Mouse (Mus musculus) ES-E14 (cell line): ENCODE measurements around the gene Dpp6. TPM values are rescaled to one million over a fixed set of nuclear protein-coding genes. Genes with fewer than 3 reads are reported as not detected.

ENCODE experiments used
- DNase-seq: peaks from one replicate; pipeline ENCODE4 v3.0.0-alpha.2; 2013; ENCODE audit warnings: low read depth, low spot score
- H3K27ac ChIP-seq: 2 replicates; pipeline ENCODE4 v1.5.1; 2012; ENCODE audit warnings: low read depth, mild to moderate bottlenecking, low read length, moderate library complexity, mixed read lengths; ENCODE audit not compliant: poor library complexity, insufficient read depth, severe bottlenecking
- H3K36me3 ChIP-seq: 2 replicates; pipeline ENCODE4 v1.6.1; 2012; ENCODE audit warnings: mild to moderate bottlenecking, low read length, moderate library complexity, mixed read lengths; ENCODE audit not compliant: control insufficient read depth, poor library complexity, insufficient read depth, severe bottlenecking
- H3K4me1 ChIP-seq, 2 experiments: fragments of 150-350 bp in 1 of 2; sonication (generic) in 1 of 2; 2 replicates each; pipeline ENCODE4 v1.6.1; 2012; ENCODE audit warnings: low read length in 2 of 2, mild to moderate bottlenecking in 1 of 2, mixed read lengths in 1 of 2; ENCODE audit not compliant: control insufficient read depth in 2 of 2, insufficient read depth in 2 of 2, poor library complexity in 1 of 2
- H3K4me3 ChIP-seq, 2 experiments: fragments of 150-350 bp in 1 of 2; sonication (generic) in 1 of 2; 2 replicates each; pipeline ENCODE4 v1.5.1; 2012; ENCODE audit warnings: low read length in 2 of 2, low read depth in 1 of 2, mild to moderate bottlenecking in 1 of 2, mixed read lengths in 1 of 2; ENCODE audit not compliant: insufficient read depth in 1 of 2, poor library complexity in 1 of 2, severe bottlenecking in 1 of 2
- H3K9ac ChIP-seq: 2 replicates; pipeline ENCODE4 v1.6.1; 2012; ENCODE audit warnings: low read depth, mild to moderate bottlenecking, low read length, mixed read lengths; ENCODE audit not compliant: poor library complexity, insufficient read depth, severe bottlenecking
- H3K9me3 ChIP-seq: fragments of 150-350 bp; sonication (generic); 2 replicates; pipeline ENCODE4 v1.6.1; 2012; ENCODE audit warnings: low read depth, mild to moderate bottlenecking, low read length; ENCODE audit not compliant: control insufficient read depth, insufficient read depth
- CHD2 ChIP-seq: IDR thresholded peaks from 2 replicates; pipeline ENCODE4 v1.6.1; 2014; ENCODE audit warnings: mild to moderate bottlenecking, low read depth, low read length, inconsistent platforms
- HCFC1 ChIP-seq: IDR thresholded peaks from 2 replicates; pipeline ENCODE4 v1.6.1; 2012; ENCODE audit warnings: low read length, inconsistent platforms, borderline replicate concordance; ENCODE audit not compliant: insufficient read depth
- MAFK ChIP-seq: IDR thresholded peaks from 2 replicates; pipeline ENCODE4 v1.6.1; 2014; ENCODE audit warnings: mild to moderate bottlenecking, low read depth, low read length, inconsistent platforms; ENCODE audit not compliant: insufficient read depth
- ZC3H11A ChIP-seq: IDR thresholded peaks from 2 replicates; pipeline ENCODE4 v1.6.1; 2012; ENCODE audit warnings: low read depth, mild to moderate bottlenecking, inconsistent platforms, low read length, borderline replicate concordance
- ZNF384 ChIP-seq: IDR thresholded peaks from 2 replicates; pipeline ENCODE4 v1.6.1; 2012; ENCODE audit warnings: low read depth, low read length, inconsistent platforms
- in situ Hi-C, 2 experiments: fragments of 600-800 bp; cut with MboI; formaldehyde crosslinking; loops; one replicate each; pipeline ENCODE4 v1.15.1; 2025; ENCODE audit warnings: low sequenced_read_pairs in 2 of 2, inconsistent platforms in 1 of 2; ENCODE audit not compliant: unreplicated experiment in 2 of 2
- total RNA-seq: library from RNA; depleted of rRNA; stranded (reverse); fragments of 300-350 nt; gene quantifications from 2 replicates; pipeline ENCODE4 v1.2.3, GENCODE M21; 2012

Dpp6 gene
- total RNA-seq, 1 experiment = 1.5 TPM

DNA sequence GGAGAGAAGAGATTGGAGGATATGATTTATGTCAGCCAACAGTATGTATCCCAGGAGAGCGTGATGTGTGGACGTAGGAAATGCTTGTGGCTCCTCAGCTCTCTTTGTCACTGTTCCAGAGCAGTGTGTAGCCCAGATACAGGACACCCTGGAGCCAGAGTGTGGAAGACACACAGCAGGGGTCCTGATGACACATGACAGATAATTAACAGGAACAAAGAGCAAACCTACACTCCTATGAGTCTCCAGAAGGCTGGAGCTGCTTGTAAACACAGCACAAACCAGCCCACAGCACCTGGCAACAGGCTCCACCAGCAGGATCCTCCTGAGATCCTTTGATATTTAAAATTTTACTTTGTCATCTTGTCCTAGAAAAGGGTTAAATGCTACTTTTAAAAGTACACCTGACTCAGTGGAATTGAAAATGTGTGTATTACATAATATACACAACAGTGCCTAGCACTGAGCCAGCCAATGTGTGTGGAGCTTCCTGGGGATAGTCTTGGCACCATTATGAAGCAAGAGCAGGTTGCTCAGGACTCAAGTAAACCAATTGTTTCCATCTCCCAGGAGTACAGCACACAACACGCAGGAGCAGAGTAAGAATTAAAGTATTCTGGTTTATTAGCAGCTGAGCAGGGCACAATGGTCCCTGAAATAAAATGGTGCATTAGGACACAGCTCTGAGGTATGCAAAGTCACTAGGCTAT, 115.6 kb downstream of the Dpp6 start:
- TF ChIP-seq ZC3H11A = no peak
- TF ChIP-seq MAFK = no peak
- no peak for TF ChIP-seq HCFC1
- TF ChIP-seq ZNF384 = no peak
- no peak for TF ChIP-seq CHD2
- in situ Hi-C loops = no loop called here

DNA sequence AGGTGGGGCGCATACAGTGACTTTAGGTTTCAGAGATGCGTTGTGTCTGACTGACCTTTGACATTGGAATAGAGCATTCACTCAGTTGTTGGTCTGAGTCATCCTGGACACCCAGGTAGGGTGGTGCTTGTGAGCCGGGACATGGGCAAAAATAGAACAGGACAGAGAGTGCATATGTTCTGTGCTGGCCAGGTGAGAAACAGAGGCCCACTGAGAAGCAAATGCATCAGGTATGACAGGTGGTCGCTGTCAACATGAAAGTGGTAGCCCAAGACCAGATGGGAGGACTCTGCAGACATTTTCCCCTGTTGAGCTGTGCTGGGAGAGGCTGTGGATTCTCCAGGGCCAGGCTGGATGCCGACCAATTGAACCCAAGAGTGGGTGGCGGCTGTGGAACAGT, 117.9 kb downstream of the Dpp6 start:
- no peak overlapping the region for H3K27ac ChIP-seq
- peaks cover 0 to 11% of the 10 kb centered on the region in 2 experiments; a peak in 1 of 4 replicates for H3K4me1 ChIP-seq
- H3K9me3 ChIP-seq = no peaks in the 10 kb centered on the region
- H3K4me3 ChIP-seq = no peak overlapping the region
- in situ Hi-C loops = no loop called here
- H3K36me3 ChIP-seq = no peaks in the 10 kb centered on the region
- TF ChIP-seq HCFC1 (no peak), ZNF384 (no peak), MAFK (no peak), ZC3H11A (no peak), CHD2 (no peak)
- DNase-seq = no peak
- H3K9ac ChIP-seq = no peak overlapping the region

More for the DNA sequence above, 115.6 kb downstream of the Dpp6 start:
- peak; percentile 27 for DNase-seq
- Histone ChIP-seq H3K4me3 (no peak overlapping the region), H3K36me3 (no peaks in the 10 kb centered on the region), H3K4me1 (peaks cover 0 to 10% of the 10 kb centered on the region in 2 experiments; a peak in 1 of 4 replicates), H3K9ac (no peak overlapping the region), H3K9me3 (no peaks in the 10 kb centered on the region), H3K27ac (no peak overlapping the region)

DNA sequence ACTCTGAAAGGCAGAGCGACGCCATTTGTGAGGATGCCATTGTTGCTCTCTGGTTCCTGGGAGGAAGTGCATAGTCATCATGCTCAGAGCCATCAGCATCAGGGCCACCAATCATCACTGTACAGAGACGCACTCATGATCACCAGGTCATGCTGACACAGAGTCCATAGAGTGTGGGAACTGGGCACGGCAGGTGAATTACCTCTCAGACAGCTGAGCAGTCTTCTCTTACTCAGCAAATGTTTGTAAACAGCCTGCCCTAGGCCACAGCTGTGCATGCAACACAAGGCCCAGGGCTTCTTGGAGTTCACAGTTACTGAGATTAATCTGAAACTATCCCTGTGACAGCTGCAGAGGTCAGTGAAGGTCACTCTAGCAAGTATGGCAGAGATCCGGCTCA, 124.5 kb downstream of the Dpp6 start:
- no peak overlapping the region for H3K4me3 ChIP-seq
- DNase-seq = no peak
- no peaks in the 10 kb centered on the region for H3K36me3 ChIP-seq
- no peak overlapping the region for H3K9ac ChIP-seq
- in situ Hi-C loops = no loop called here
- H3K4me1 ChIP-seq = peaks cover 0 to 6% of the 10 kb centered on the region in 2 experiments; a peak in 1 of 4 replicates
- H3K9me3 ChIP-seq = no peaks in the 10 kb centered on the region
- no peak for TF ChIP-seq ZC3H11A
- no peak for TF ChIP-seq MAFK
- no peak for TF ChIP-seq HCFC1
- TF ChIP-seq ZNF384 = no peak
- no peak for TF ChIP-seq CHD2
- H3K27ac ChIP-seq = no peak overlapping the region; the same call in 1 of the 2 replicates

DNA sequence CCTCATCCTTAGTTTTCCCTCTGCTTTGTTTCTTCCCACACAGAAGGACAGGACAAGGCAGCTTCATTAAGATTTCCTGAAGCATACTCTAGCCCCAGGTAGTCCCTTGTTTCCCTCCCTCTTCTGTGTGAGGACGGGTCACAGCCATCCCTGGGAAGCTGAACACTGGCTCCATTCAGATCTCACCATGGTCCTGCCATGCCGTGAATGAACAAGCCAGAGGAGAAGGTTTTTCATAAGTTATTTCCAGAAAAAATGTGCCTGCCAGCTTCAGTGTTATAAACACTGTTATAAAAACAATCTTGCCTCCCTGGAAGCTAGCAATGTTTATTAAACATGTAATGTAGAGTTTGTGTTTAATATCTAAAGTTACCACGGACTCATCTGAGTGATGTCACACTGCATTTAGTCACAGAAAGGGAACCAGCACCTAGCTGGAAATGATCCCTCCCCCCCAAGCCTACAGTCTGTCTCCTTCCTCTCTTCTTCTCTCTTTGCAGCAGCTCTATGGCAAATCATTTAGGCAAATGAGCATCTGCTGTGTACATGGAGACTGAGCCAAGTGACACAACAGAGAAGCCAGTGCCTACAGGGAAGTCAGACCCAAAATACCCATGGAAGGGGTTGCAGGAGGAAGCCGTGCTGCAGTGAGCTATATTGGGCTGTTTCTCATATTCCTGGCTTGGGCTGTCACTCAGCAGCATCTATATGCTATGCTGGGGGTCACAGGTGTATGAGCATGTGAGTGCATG, 128.3 kb downstream of the Dpp6 start:
- Histone ChIP-seq H3K9me3 (no peaks in the 10 kb centered on the region), H3K4me3 (no peak overlapping the region), H3K36me3 (no peaks in the 10 kb centered on the region), H3K27ac (no peak overlapping the region), H3K9ac (no peak overlapping the region), H3K4me1 (peaks cover 0 to 5% of the 10 kb centered on the region in 2 experiments; a peak in 1 of 4 replicates)
- DNase-seq = no peak
- TF ChIP-seq ZC3H11A (no peak), MAFK (no peak), ZNF384 (no peak), HCFC1 (no peak), CHD2 (no peak)
- in situ Hi-C loops = no loop called here
